Mouse (Mus musculus) liver, embryonic 15.5 days (tissue): Measurements from ENCODE around the gene Noct. TPM values are rescaled to one million over a fixed set of nuclear protein-coding genes. Genes with fewer than 3 reads are reported as not detected.
"Not testable (repeated sequence)": the region's sequence is repeated elsewhere in the genome, so short reads cannot be mapped to it uniquely, and the experiment has no call there.

Experiments
- ATAC-seq: fragments of 200-750 bp; cut with Nextera tagmentation; 2 replicates; pipeline ENCODE4 v1.8.0; 2017; ENCODE audit warnings: moderate number of reproducible peaks, mild to moderate bottlenecking, moderate library complexity; ENCODE audit not compliant: insufficient read depth
- H3K27ac ChIP-seq: fragments of 300-500 bp; sonication (generic); replicated peaks from 2 replicates; pipeline ENCODE4 v1.5.1; 2015; ENCODE audit warnings: mild to moderate bottlenecking, inconsistent platforms
- H3K27me3 ChIP-seq: fragments of 300-500 bp; sonication (generic); 2 replicates; pipeline ENCODE4 v1.6.1; 2015; ENCODE audit warnings: mild to moderate bottlenecking, inconsistent platforms
- H3K36me3 ChIP-seq: fragments of 300-500 bp; sonication (generic); replicated peaks from 2 replicates; pipeline ENCODE4 v1.6.1; 2015; ENCODE audit warnings: moderate library complexity, mild to moderate bottlenecking, inconsistent platforms
- H3K4me1 ChIP-seq: fragments of 300-500 bp; sonication (generic); replicated peaks from 2 replicates; pipeline ENCODE4 v1.6.1; 2015; ENCODE audit warnings: inconsistent platforms
- H3K4me2 ChIP-seq: fragments of 300-500 bp; sonication (generic); 2 replicates; pipeline ENCODE4 v1.6.1; 2015; ENCODE audit warnings: moderate library complexity, mild to moderate bottlenecking, inconsistent platforms
- H3K4me3 ChIP-seq: fragments of 300-500 bp; sonication (generic); replicated peaks from 2 replicates; pipeline ENCODE4 v1.5.1; 2015; ENCODE audit warnings: mild to moderate bottlenecking, inconsistent platforms
- H3K9ac ChIP-seq: fragments of 300-500 bp; sonication (generic); 2 replicates; pipeline ENCODE4 v1.6.1; 2015; ENCODE audit warnings: moderate library complexity, mild to moderate bottlenecking, inconsistent platforms
- H3K9me3 ChIP-seq: fragments of 300-500 bp; sonication (generic); replicated peaks from 2 replicates; pipeline ENCODE4 v1.6.1; 2016; ENCODE audit warnings: inconsistent platforms
- WGBS: fragments of 180-500 bp; shearing (Covaris S2); methylation state at CpG from one replicate; pipeline ENCODE4 v1.1.7; 2015; ENCODE audit warnings: mixed read lengths; ENCODE audit not compliant: insufficient replicate concordance; 5-methylcytosine and 5-hydroxymethylcytosine counted together
- polyA plus RNA-seq: library from polyadenylated mRNA; unstranded; fragments of >200 nt; fragmentation: Nextera tagmentation; extraction: Ambion mirVana; gene quantifications from 2 replicates; pipeline ENCODE4 v1.2.1, GENCODE M21; 2015

Gene Noct
- polyA plus RNA-seq: 22.0 and 24.2 TPM in 2 replicates

GRCm38 (mm10) chr3:51224363-51225225 is at the start of gene Noct:
Gene Noct, plus strand, starts transcription at chr3:51224447.
- H3K27ac ChIP-seq: peak within 1 kb of the TSS; percentile 99
- H3K9ac ChIP-seq: peak within 1 kb of the TSS; percentile 99
- no peaks in the 10 kb centered on the region for H3K9me3 ChIP-seq
- peaks cover 15% of the 10 kb centered on the region; the same call in 1 of the 2 replicates for H3K36me3 ChIP-seq
- peak within 1 kb of the TSS; percentile 96 for H3K4me3 ChIP-seq
- peaks cover 9% of the 10 kb centered on the region for H3K27me3 ChIP-seq
- peak; percentile 94 for ATAC-seq
- H3K4me1 ChIP-seq: peaks cover 55% of the 10 kb centered on the region
- peak within 1 kb of the TSS; percentile 92 for H3K4me2 ChIP-seq
- WGBS: under 1% methylated on average over 97 of the region's 100 CpGs

DNA sequence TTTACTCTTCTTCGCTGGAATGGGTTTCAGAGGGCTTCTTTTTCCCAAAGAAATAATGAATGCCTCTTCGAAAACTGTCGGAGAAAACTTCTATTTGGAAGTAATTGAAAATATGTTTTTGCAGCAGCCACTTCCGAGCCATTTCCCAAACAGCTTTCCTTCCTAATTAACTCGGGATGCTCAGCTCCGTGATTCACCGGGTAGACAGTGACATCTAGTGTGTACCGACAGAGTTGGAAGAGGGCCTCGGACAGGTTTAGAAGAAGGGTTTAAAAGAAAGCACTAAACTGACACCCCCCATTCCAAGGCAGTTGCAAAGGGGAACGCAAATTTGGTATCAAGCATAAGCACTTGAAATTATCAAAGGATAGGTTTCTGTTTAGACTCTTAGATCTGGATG is 46.1 kb upstream of the Noct start:
- Histone ChIP-seq H3K4me3 (no peak overlapping the region), H3K9ac (no peak overlapping the region), H3K36me3 (no peaks in the 10 kb centered on the region), H3K4me1 (no peaks in the 10 kb centered on the region; the same call in 1 of the 2 replicates), H3K9me3 (no peaks in the 10 kb centered on the region), H3K27ac (no peak overlapping the region), H3K27me3 (0 out of 2 replicates have a peak, but pooled peaks cover 5% of the 10 kb centered on the region), H3K4me2 (no peak overlapping the region)
- WGBS: 44% methylated on average over 10 of the region's 10 CpGs
- no peak for ATAC-seq

GRCm38 (mm10) chr3:51179460-51180146 is 44.6 kb upstream of the Noct start:
- no peak overlapping the region for H3K4me3 ChIP-seq
- ATAC-seq: no peak
- no peak overlapping the region for H3K27ac ChIP-seq
- 0 out of 2 replicates have a peak, but pooled peaks cover 5% of the 10 kb centered on the region for H3K27me3 ChIP-seq
- no peak overlapping the region for H3K9ac ChIP-seq
- no peak overlapping the region for H3K4me2 ChIP-seq
- no peaks in the 10 kb centered on the region for H3K36me3 ChIP-seq
- H3K9me3 ChIP-seq: no peaks in the 10 kb centered on the region
- peaks cover 7% of the 10 kb centered on the region; the same call in 1 of the 2 replicates for H3K4me1 ChIP-seq
- 71% methylated on average over 6 of the region's 6 CpGs for WGBS

GRCm38 (mm10) chr3:51180341-51180940 is 43.8 kb upstream of the Noct start:
- H3K36me3 ChIP-seq: no peaks in the 10 kb centered on the region
- WGBS: 59% methylated on average over 8 of the region's 8 CpGs
- H3K4me2 ChIP-seq: no peak overlapping the region
- H3K27me3 ChIP-seq: no peaks in the 10 kb centered on the region
- no peak overlapping the region for H3K27ac ChIP-seq
- H3K4me3 ChIP-seq: no peak overlapping the region
- H3K9me3 ChIP-seq: no peaks in the 10 kb centered on the region
- no peak for ATAC-seq
- H3K9ac ChIP-seq: no peak overlapping the region
- peaks cover 10% of the 10 kb centered on the region; the same call in 1 of the 2 replicates for H3K4me1 ChIP-seq

- H3K9me3 ChIP-seq: no peaks in the 10 kb centered on the region
- H3K9ac ChIP-seq: no peak overlapping the region
- H3K27ac ChIP-seq: no peak overlapping the region
- no peak for ATAC-seq
- no peak overlapping the region for H3K4me3 ChIP-seq
- WGBS: 58% methylated on average over 5 of the region's 5 CpGs
- no peaks in the 10 kb centered on the region for H3K27me3 ChIP-seq
- H3K4me1 ChIP-seq: peaks cover 10% of the 10 kb centered on the region; the same call in 1 of the 2 replicates
- H3K36me3 ChIP-seq: no peaks in the 10 kb centered on the region
- H3K4me2 ChIP-seq: no peak overlapping the region
Observed at GRCm38 (mm10) chr3:51182455-51182854, 41.8 kb upstream of the Noct start.

DNA sequence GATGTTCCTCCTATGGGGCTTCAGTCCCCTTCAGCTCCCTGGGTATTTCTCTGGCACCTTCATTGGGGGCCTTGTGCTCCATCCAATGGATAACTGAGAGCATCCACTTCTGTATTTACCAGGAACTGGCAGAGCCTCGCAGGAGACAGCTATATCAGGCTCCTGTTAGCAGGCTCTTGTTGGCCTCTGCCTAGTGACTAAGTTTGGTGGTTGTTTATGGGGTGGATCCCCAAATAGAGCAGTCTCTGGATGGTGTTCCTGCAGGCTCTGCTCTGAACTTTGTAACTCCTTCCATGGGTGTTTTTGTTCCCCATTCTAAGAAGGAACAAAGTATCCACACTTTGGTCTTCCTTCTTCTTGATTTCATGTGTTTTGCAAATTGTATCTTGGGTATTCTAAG is 40.7 kb upstream of the Noct start:
- not testable (repeated sequence) for H3K9ac ChIP-seq, H3K27me3 ChIP-seq, H3K27ac ChIP-seq, H3K9me3 ChIP-seq, H3K36me3 ChIP-seq, H3K4me2 ChIP-seq, ATAC-seq, H3K4me3 ChIP-seq
- H3K4me1 ChIP-seq: peaks cover 10% of the 10 kb centered on the region; the same call in 1 of the 2 replicates
- WGBS: 41% methylated on average over 1 of the region's 1 CpGs

- WGBS: 64% methylated on average over 3 of the region's 3 CpGs
- not testable (repeated sequence) for H3K9ac ChIP-seq, H3K9me3 ChIP-seq, H3K36me3 ChIP-seq, H3K4me2 ChIP-seq, H3K27ac ChIP-seq, ATAC-seq, H3K4me3 ChIP-seq, H3K27me3 ChIP-seq
- peaks cover 10% of the 10 kb centered on the region; the same call in 1 of the 2 replicates for H3K4me1 ChIP-seq
Observed at GRCm38 (mm10) chr3:51183967-51184366, 40.3 kb upstream of the Noct start.

DNA sequence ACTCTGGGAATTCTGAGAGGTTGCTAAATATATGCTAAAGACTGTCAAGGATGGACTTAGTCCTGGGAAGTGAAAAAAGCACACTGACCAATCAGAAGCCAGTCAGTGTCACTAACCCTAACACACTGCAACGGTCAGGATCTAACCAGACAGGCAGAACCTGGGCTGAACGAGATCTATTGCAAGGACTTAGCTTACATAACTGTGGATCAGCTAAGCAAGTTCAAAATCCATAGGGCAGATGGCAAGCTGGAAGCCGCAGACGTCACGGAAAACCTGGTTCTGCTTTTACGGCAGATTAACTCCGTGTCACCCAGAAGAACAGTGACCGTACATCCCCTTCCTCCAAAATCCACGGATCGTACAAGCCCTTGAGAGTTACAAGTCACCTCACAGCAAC is 39.5 kb upstream of the Noct start:
- Histone ChIP-seq H3K9me3 (no peaks in the 10 kb centered on the region), H3K4me2 (no peak overlapping the region), H3K27me3 (no peaks in the 10 kb centered on the region), H3K36me3 (no peaks in the 10 kb centered on the region), H3K4me1 (peaks cover 10% of the 10 kb centered on the region; the same call in 1 of the 2 replicates), H3K27ac (no peak overlapping the region), H3K4me3 (no peak overlapping the region), H3K9ac (no peak overlapping the region)
- 69% methylated on average over 10 of the region's 10 CpGs for WGBS
- no peak for ATAC-seq

GRCm38 (mm10) chr3:51185406-51185805 is 38.8 kb upstream of the Noct start:
- H3K4me1 ChIP-seq: peaks cover 10% of the 10 kb centered on the region; the same call in 1 of the 2 replicates
- no peaks in the 10 kb centered on the region for H3K36me3 ChIP-seq
- no peak overlapping the region for H3K4me3 ChIP-seq
- no peak overlapping the region for H3K4me2 ChIP-seq
- no peak for ATAC-seq
- no peaks in the 10 kb centered on the region for H3K9me3 ChIP-seq
- H3K27me3 ChIP-seq: no peaks in the 10 kb centered on the region
- 67% methylated on average over 7 of the region's 7 CpGs for WGBS
- H3K9ac ChIP-seq: no peak overlapping the region
- no peak overlapping the region for H3K27ac ChIP-seq

- Histone ChIP-seq H3K4me2 (no peak overlapping the region), H3K27ac (no peak overlapping the region), H3K4me3 (no peak overlapping the region), H3K9ac (no peak overlapping the region), H3K36me3 (no peaks in the 10 kb centered on the region), H3K9me3 (no peaks in the 10 kb centered on the region), H3K4me1 (0 out of 2 replicates have a peak, but pooled peaks cover 4% of the 10 kb centered on the region), H3K27me3 (peaks cover 8% of the 10 kb centered on the region; the same call in 1 of the 2 replicates)
- 60% methylated on average over 6 of the region's 6 CpGs for WGBS
- ATAC-seq: no peak
Observed at GRCm38 (mm10) chr3:51194075-51194474, 30.2 kb upstream of the Noct start.

- Histone ChIP-seq H3K27ac (no peak overlapping the region), H3K4me1 (0 out of 2 replicates have a peak, but pooled peaks cover 4% of the 10 kb centered on the region), H3K27me3 (peaks cover 8% of the 10 kb centered on the region; the same call in 1 of the 2 replicates), H3K4me3 (no peak overlapping the region), H3K9ac (no peak overlapping the region), H3K4me2 (no peak overlapping the region), H3K9me3 (no peaks in the 10 kb centered on the region), H3K36me3 (no peaks in the 10 kb centered on the region)
- 27% methylated on average over 8 of the region's 8 CpGs for WGBS
- ATAC-seq: no peak
Observed at GRCm38 (mm10) chr3:51195321-51195720, 28.9 kb upstream of the Noct start.
